Mouse (Mus musculus) ovary, postnatal 10 days (tissue): ENCODE data around the gene Cep63.

Source experiments
- DNase-seq: peaks from one replicate; pipeline ENCODE4 v3.0.0; 2022; ENCODE audit warnings: low spot score

The Cep63 gene

GRCm38 (mm10) chr9:102558463-102558862 lies 67.9 kb downstream of the Cep63 start:
- DNase-seq = no peak

- DNase-seq = no peak
Observed at GRCm38 (mm10) chr9:102553781-102554180, 72.6 kb downstream of the Cep63 start.

GRCm38 (mm10) chr9:102551771-102552170 lies 74.6 kb downstream of the Cep63 start:
- no peak for DNase-seq

- no peak for DNase-seq
Observed at GRCm38 (mm10) chr9:102549211-102549610, 77.1 kb downstream of the Cep63 start.

- DNase-seq = no peak
Observed at GRCm38 (mm10) chr9:102547028-102547354, 79.3 kb downstream of the Cep63 start.

- no peak for DNase-seq
Observed at GRCm38 (mm10) chr9:102546256-102547027, 79.9 kb downstream of the Cep63 start.

- no peak for DNase-seq
Observed at GRCm38 (mm10) chr9:102545406-102546255, 80.7 kb downstream of the Cep63 start.

GRCm38 (mm10) chr9:102544773-102545366 lies 81.5 kb downstream of the Cep63 start:
- DNase-seq = peak; percentile 75

- no peak for DNase-seq
Observed at GRCm38 (mm10) chr9:102544116-102544772, 82.1 kb downstream of the Cep63 start.

GRCm38 (mm10) chr9:102543761-102544115 lies 82.6 kb downstream of the Cep63 start:
- no peak for DNase-seq

- no peak for DNase-seq
Observed at GRCm38 (mm10) chr9:102542540-102542939, 83.8 kb downstream of the Cep63 start.

GRCm38 (mm10) chr9:102541666-102542065 lies 84.7 kb downstream of the Cep63 start:
- DNase-seq = no peak

GRCm38 (mm10) chr9:102539699-102540098 lies 86.6 kb downstream of the Cep63 start:
- no peak for DNase-seq

- DNase-seq = no peak
Observed at GRCm38 (mm10) chr9:102536968-102537367, 89.4 kb downstream of the Cep63 start.
